Mouse (Mus musculus): ENCODE data around the gene Ogt.

The Ogt gene

DNA sequence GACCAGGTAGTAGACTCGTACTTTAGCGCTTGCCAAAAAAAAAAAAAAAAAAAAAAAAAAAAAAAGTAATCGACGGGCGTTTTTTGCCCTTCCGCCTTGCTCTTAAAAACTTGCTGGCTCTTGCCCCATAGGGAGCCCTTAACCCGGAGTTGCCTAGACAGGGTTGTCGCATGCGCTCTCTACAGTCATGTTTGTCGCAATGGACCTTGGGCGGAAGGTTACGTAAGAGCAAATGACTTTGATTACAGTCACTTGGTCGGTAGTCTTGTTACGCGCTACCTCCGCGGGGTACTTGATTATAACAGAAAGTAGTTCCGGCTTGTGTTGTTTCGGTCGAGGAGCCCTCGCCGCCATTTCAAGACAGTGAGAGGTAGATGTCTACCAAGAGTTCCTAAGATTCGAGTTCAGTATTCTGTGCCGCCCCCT is at the start of gene Ogt:
Ogt (plus strand) TSS at position 320 of the 426 bp plus-strand sequence.
- peak; percentile 95 for DNase-seq (ENCODE audit: low read depth, low spot score)

DNA sequence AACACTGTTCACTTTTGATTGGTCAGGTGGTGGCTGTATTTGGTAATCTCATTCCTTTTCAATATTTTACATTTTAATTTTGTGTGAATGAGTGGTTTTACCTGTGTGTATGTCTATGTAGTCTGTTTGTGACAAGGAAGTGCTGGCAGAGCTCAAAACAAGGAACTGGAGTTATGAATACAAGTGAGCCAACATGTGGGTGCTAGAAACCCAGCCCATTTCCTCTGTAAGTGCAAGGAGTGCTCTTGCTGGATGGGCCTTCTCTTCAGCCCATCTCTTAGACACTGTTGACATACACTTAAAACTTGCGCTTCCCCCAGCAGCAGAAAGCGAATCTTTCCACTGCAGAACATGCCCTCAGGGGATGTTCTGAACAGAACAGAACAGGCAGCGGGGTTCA is 23.7 kb upstream of the Ogt start:
- no peak for DNase-seq (ENCODE audit: low read depth, low spot score)

DNA sequence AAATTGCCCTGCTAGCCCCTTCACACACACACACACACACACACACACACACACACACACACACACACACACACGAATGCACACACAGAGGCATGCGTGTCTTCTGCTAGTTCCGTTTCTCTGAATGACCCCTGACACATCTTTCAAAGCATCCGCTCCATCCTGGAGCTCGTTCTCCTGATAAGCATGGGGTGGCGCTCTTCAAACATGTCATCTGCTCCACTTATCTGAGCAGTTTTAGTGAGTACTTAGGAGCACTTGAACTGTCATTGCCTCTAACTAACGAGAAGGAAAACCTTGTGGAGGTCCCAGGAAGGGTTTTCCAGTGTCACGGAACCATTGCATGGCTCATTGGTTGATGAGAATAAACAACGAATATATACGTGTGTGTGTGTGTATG is 22.0 kb upstream of the Ogt start:
- DNase-seq (ENCODE audit: low read depth, low spot score): no peak

DNA sequence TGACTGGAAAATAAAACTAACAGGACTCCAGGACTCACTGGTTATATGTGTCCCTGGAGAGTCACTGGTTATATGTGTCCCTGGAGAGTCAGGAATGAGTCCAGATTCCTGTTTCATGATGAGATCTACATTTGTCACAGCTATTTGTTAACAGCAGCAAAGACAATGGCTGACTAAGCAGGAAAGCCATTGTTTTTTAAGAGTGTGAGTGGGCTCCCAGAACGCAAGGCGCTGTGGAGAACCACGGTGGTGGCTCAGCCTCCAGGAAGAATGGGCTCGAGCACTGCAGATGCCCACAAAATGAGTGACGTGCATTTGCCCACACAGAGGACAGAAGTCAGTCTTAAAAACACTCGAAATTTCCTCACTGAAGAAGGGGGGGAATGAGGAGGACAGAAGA is 19.5 kb upstream of the Ogt start:
- DNase-seq (ENCODE audit: low read depth, low spot score): no peak

DNA sequence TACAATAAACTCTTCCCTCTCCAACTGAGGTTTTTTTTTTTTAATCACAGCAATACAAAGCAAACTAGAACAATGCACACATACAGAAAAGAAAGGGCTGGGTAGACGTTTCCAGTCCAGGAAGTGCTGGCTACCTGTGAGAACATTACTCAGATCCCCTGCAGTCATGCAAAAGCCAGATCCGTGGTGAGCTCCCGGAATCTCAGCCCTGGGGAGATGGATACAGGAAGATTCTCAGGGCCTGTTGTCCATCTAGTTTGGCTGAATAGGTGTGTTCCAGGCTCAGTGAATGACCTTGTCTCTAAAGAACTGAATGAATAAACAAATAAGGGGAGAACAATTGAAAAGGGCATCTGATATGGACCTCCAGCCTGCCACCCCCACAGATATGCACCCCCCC is 17.3 kb upstream of the Ogt start:
- no peak for DNase-seq (ENCODE audit: low read depth, low spot score)

DNA sequence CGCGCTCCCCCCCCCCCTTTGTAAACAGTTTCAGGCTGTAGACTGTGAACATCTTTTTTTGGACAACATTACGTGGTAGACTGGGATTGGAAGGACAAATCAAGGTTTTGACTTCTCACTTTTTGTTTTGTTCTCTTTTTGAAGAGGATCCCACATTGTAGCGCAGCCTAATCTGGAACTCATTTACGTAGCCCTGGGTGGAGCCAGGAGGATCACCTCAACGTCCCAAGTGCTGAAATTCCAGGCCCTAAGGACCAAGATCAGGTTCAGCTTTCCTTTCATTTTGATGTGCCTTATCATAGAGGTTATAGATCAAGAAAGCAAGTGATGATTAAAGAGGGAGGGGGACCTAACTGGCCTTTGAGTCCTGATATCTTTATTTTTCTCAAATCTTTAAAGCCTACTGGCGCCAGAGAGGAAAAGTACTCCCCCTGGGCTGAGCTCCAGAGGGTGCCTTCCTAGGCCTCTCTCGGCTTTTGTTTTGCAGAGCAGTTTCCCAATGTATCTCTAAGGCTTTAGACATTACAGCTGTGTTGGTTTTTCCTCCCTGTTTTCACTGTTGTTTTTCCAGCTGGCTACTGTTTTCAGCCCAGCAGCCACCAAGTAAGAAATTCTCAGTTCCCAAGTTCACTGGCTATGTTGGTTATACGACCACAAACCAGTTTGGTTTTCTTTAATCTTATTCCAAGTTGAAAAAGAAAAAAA is 2.9 kb upstream of the Ogt start:
- DNase-seq (ENCODE audit: low read depth, low spot score): no peak

DNA sequence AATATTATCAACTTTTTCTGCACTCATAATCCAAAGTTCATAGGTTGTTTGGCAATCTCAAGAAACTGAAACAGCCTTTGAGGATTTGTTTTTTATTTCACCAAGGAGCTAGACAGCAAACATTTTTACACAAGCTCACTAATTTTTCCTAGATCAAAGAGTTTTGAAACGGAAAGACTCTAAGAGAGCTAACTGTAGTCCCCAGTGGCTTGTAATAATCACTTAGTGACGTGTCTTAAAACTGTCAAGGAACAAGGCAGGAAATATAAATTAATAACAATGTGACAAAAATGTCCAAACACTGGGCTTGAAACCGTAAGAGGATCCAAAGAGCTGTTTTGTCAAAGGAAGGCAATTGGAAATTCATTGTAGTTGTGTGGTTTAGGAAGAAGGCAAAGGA is 1.0 kb upstream of the Ogt start:
- no peak for DNase-seq (ENCODE audit: low read depth, low spot score)

DNA sequence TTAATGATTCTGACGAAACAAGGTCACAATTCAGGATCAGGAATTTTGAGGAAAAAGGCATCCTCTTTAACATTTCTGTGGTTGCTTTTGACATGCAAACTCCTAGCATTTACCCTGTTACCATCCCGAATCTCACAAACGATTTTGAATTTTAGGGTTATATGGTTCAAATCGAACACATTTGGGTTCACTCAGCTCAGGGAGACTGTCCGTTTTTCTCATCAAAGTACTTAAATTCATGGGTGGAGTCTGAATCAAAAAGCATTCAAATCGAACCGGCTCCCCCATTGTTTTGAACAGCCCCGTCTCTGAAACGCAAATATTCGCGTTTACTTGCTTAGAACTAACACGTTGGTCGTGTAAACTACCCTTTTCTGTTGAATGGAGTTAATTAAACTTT is 554 bp upstream of the Ogt start:
- DNase-seq (ENCODE audit: low read depth, low spot score): no peak

DNA sequence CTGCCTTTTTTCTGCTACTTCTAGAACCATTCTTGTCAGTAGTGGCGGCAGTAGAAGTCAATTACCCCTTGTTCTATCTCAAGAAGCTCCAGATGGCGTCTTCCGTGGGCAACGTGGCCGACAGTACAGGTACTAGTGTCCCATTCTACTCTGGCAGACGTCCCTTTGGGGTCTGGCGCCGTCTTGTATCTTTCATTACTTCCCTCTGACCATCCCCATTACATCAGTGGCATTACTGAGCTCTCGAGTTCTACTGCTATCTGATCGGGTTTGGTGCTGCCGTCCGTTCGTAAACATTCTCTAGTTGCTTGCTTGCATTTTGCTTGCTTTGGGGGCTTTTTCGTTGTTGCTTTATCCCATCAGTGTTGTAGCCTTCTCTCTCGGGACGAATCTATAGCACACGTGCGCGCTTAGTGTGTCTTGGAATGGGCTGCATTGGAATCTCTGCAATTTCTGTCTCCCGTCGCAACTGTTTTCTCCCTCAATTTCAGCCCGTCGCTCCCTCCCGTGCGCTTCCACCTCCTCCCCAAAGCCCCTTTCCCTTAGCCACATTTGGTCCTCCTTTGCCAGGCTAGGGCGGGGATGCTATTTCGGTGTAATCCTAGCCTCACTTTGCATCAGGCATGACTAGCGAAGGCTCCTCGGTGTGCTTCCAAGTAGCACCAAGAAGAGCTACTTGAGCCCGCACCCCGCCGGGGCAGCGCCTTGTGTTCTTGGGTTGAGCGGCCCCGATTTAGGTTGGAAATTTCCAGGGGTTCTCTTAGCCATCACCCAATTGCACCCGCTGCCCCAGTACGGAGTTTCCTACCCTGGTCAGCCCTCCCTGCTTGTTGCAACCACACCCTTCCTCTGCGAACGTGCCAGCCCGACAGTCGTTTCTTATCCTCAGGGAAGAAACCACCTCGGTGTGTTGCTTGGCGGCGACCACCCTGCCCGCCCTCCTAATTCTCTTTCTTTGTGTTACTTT is 617 bp downstream of the Ogt start:
- DNase-seq (ENCODE audit: low read depth, low spot score): no peak

DNA sequence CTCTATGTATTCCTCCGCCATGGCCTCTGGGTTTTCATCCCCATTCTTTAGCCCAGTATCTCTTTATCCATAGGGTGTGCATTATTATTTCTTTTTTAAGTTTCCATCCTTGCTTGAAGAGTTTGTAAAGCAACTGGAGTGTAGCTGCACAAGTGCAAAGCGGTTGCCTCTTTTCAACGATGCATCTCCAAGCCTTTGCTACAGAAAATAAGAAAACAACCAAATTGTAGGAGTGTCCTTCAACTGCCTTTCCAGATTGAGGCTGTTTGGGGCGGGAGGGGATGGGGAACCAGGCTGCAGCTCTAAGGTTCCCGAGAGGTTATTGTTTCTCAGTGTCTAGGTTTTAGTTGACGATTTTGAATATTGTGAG is 1.3 kb downstream of the Ogt start:
- no peak for DNase-seq (ENCODE audit: low read depth, low spot score)

DNA sequence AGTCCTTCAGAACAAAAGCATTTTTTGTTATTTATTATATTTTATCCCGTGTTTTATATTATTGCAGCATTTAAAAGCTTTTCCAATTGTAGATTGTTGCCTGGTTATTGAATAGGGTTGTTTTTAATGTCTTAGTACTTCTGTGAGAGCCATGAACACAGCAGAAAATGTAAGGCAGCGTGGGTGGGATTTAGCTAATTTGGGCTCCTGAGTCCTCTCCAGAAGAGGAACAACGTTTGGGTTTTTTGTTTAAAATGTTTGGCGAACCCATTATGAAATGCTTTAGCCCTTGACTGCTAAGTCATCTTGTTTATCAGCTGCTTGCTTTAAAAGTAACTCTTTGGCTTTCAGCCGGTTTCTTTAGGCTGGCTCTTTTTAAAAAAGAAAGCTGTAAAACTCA is 2.2 kb downstream of the Ogt start:
- DNase-seq (ENCODE audit: low read depth, low spot score): no peak

DNA sequence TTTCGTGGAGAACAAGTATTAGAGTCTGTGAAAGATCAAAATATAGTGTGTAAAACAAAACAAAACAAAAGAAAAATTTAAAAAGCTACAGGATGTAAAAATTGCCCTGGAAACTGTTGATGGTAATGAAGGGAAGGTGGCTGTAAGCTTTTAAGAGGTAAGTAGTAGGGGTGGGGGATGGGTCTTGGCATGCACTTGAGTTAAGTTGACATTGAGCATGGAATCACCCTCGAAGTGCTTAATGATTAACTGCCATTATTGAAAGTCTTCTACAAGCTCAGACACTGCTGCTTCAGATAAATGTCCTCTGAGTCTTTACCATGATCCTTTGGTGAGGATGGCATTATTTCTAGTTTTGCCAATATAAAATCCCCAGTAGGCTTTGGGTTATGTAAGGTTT is 5.4 kb downstream of the Ogt start:
- no peak for DNase-seq (ENCODE audit: low read depth, low spot score)

DNA sequence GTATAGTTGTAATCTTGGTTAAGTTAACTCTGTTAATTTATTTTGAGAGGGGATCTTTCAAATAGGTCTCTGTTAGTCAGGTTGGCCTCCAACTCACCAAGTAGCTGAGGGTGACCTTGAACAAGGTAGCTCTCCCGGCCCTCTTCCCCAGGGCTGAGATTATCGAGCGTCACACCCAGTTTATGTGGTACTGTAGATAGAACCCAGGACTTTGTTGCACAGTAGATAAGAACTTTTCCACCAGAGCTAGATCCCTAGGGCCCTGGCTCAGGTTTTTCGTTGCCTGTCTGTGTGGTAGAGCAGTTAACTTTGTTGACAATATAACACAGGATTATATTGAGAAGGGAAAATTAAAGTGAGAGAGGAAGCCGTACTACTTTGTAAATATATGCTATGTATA is 6.8 kb downstream of the Ogt start:
- no peak for DNase-seq (ENCODE audit: low read depth, low spot score)

DNA sequence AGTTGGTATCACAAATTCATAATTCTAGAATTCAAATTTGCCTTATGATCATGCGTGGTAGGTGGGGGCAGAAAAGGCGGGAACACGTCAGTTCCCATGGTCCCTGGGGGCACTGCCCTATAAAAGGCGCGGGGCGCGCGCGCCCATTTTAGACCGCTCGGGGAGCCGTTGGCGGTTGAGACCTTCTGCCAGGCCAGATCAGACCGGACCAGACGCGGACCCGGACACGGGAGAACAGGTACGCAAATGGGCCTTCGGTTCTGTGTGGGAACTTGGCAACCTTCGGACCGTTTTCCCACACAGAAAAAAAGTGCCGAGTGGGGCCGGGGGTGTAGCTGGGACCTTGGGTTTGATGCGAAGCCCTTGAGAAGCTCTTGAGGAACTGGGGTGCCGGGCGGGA is 55.8 kb downstream of the Ogt start:
- DNase-seq (ENCODE audit: low read depth, low spot score): no peak

DNA sequence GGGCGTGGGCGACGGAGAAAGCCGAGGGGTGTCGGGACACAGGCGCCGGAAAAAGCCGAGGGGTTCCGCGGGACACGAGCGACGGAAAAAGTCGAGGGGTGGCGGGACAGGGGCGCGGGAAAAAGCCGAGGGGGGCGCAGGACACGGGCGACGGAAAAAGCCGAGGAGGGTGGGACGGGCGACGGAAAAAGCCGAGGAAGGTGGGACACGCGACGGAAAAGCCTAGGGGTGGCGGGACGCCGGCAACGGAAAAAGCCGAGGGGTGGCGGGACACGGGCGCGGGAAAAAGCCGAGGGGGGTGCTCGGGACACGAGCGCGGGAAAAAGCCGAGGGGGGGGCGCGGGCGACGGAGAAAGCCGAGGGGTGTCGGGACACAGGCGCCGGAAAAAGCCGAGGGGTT is 57.7 kb downstream of the Ogt start:
- no peak for DNase-seq (ENCODE audit: low read depth, low spot score)

DNA sequence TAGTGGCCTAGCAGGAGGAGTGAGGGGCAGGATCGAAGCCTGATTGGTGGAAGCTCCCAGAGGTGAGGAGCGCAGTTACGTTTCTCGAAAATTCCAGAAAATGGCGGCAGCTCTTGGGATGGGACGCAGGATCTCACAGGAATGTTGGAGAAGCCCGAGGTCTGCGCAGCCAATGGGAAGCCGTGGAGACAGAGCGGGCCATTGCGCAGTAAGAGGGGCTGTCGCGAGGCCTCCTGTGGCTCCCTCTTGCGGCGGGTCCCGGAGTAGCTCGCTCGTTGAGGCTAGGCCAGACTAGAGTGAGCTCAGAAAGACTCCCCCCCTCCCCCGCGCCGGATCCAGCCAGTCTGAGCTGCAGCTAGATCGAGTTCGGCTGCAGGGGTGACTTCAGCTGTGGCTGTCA is 58.4 kb downstream of the Ogt start:
- no peak for DNase-seq (ENCODE audit: low read depth, low spot score)

DNA sequence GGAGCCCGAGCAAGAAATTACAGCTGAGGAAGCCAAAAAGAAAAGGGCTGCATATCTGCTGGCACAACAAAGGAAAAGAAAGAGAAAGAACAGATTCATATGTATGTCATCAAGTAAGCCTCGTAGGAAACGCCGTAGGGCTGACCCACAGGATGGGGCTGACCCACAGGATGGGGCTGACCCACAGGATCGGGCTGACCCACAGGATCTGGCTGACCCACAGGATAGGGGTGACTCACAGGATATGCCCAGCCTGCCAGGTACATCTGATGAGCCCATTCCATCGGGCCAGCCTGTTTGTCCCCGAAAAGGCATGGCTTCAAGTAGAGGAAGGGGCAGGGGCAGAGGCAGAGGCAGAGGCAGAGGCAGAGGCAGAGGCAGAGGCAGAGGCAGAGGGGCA is 65.3 kb downstream of the Ogt start:
- no peak for DNase-seq (ENCODE audit: low read depth, low spot score)

DNA sequence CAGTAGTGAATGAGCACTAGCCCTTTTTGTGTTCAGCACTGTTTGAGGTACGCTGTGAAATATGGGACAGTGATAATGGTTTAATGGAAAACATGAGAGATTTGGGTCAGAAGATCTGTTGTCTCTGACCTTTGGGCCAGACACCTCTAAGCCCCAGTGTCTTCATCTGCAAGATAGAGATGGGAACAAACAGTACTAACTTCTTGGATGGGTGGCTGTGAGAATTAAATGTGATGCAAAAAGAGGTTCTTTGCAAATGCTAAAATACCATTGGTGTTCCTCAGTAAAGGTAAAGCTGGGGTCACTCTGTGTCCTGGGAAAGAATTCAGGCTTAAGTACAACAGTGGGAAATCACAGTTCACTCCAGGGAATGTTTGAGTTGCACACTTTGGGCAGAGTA is 80.5 kb downstream of the Ogt start:
- no peak for DNase-seq (ENCODE audit: low read depth, low spot score)

DNA sequence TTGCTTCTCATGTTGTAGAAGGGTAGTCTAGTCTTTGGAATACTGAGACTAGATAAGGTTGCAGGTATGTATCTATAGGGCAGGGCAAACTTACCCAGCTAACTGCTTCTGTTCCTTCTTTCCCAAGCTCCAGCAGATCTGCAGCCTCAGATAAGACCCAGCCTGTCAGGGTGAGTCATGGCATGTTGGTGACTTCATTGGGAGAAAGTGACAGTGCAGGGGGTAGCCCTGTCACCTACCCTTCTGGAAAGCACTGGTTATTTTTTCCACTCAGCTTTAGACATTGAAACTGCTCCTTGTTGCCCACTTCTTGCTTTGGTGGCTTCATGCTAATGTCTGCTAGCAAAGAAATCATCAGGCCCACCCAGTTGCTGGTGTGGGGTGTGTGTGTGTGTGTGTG is 90.2 kb downstream of the Ogt start:
- no peak for DNase-seq (ENCODE audit: low read depth, low spot score)

DNA sequence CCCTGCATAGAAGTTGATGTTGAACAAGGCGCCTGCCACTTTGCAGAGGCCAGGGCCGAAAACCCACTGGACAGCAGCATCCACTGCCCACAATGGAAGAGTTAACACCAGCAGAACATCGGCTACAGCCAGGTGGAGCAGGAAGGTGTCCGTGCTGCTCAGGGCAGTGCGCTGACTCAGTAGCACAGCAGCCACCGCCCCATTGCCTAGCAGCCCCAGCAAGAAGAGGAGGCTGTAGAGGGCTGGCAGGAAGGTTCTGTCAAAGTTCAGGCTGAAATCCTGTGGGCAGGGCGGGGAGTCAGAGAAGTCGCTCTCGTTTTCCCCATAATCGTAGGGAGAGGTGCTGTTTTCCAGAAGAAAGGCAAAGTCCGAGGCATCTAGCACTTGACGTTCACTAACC is 92.8 kb downstream of the Ogt start:
- no peak for DNase-seq (ENCODE audit: low read depth, low spot score)

DNA sequence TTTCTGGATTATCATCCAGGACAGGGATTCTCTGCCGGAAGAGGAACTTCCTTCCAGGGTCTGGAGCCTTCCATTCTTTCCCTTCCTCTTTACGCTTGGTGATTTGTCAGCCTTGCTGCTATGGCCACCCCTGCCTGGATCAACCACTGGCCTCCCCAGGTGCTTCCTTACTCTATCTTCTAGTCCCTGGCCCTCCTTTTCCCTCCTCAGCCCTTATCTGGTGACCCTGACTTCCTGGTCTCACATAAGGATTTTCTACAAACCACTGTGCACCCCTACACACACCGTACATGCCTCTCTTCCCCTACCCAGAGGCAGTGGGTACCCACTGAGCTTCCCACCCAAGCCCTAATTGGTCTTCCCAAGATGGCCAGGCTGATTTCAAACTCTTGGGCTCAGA is 93.4 kb downstream of the Ogt start:
- no peak for DNase-seq (ENCODE audit: low read depth, low spot score)

DNA sequence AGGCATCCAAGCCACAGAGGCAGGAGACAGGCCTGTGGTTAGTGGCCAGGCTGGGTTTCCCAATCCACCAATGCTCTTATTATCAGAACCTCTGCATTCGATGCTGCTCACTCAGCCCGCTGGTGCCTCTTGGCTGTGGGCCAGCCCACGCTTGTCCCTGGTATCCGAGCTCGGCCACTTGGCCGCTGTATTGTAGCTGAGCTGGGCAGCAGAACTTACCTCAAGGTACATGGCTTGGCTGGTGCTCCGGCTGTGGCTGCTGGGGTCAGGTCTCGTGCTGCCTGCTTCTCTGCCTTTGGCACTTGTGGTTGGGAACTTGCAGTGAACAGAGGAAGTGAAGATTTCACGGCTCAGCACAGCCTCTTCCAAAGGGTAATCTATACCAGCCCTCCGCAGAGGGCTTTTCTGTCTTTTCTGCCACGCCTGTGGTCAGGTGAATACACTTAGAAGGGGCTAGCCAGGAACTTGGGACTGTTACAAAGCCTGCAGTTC is 94.0 kb downstream of the Ogt start, which contains the start of gene Cxcr3:
Cxcr3 (minus strand) TSS at position 442 of the 492 bp plus-strand sequence.
- no peak for DNase-seq (ENCODE audit: low read depth, low spot score)

Data from telencephalon, adult 2 months (tissue).